Mouse (Mus musculus) bone marrow macrophage, adult 2 months (primary cell): Measurements from ENCODE around the gene Kctd14.

Experiments
- CTCF ChIP-seq: IDR thresholded peaks from 2 replicates; pipeline ENCODE4 v1.5.1; 2012; ENCODE audit warnings: low read depth, mild to moderate bottlenecking, low read length, moderate library complexity
- POLR2A ChIP-seq: IDR thresholded peaks from 2 replicates; pipeline ENCODE4 v1.6.1; 2012; ENCODE audit warnings: mild to moderate bottlenecking, low read depth, low read length, borderline replicate concordance

DNA sequence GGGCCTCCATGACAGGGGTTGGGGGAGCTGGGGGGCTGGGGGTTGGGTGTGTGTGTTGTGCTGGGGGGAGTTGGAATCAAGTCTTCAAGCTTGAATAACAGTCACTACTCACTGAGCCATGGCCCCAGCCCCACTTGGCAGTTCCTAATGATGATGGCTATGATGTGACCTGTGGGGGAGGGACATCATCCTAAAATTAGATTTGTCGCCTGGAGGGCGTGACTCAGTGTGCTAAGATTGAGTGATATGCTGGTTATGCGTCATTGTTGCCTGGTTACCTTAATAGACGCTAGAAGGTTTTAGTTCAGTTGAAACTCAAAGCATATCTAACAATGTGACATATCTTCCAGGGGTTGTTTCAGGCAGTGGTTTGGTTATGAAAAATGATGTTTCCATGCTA lies 41.3 kb downstream of the Kctd14 start:
- TF ChIP-seq CTCF (no peak), POLR2A (no peak)
